Mouse (Mus musculus): ENCODE measurements at regions not wholly inside any gene's neighbourhood (a gene's known extent, or its start where the extent isn't known, plus 50 kb on each side); places are given as distances from the start of the nearest gene placed in this dataset.
"Not testable (repeated sequence)": the region's sequence is repeated elsewhere in the genome, so short reads cannot be mapped to it uniquely, and the experiment has no call there.

GRCm38 (mm10) chr8:15670722-15671121, 624.8 kb upstream of the BB014433 start:
- no peak overlapping the region for H3K27ac ChIP-seq
- ATAC-seq (ENCODE audit: low FRiP score) (no peak), DNase-seq (ENCODE audit: low spot score) (no peak)
- no peaks in the 10 kb centered on the region for H3K36me3 ChIP-seq (replicated peaks; ENCODE audit: control insufficient read depth, insufficient read depth)
- H3K27me3 ChIP-seq (ENCODE audit: control insufficient read depth, insufficient read depth, low read length) = no peaks in the 10 kb centered on the region
- no peaks in the 10 kb centered on the region for H3K4me1 ChIP-seq (replicated peaks; ENCODE audit: control insufficient read depth, insufficient read depth, low read length)
- 47% methylated on average over 10 of the region's 10 CpGs for WGBS
- no peak overlapping the region for H3K4me2 ChIP-seq (replicated peaks)
- H3K9ac ChIP-seq = no peak overlapping the region
- H3K9me3 ChIP-seq (ENCODE audit: control insufficient read depth, low read length) = no peaks in the 10 kb centered on the region
- H3K4me3 ChIP-seq (replicated peaks; ENCODE audit: low read length) = no peak overlapping the region

- 79% methylated on average over 5 of the region's 5 CpGs for WGBS
- Histone ChIP-seq H3K4me2 (replicated peaks) (no peak overlapping the region), H3K4me1 (replicated peaks; ENCODE audit: control insufficient read depth, insufficient read depth, low read length) (no peaks in the 10 kb centered on the region), H3K27ac (no peak overlapping the region), H3K4me3 (replicated peaks; ENCODE audit: low read length) (no peak overlapping the region), H3K27me3 (ENCODE audit: control insufficient read depth, insufficient read depth, low read length) (no peaks in the 10 kb centered on the region), H3K9me3 (ENCODE audit: control insufficient read depth, low read length) (no peaks in the 10 kb centered on the region), H3K36me3 (replicated peaks; ENCODE audit: control insufficient read depth, insufficient read depth) (no peaks in the 10 kb centered on the region), H3K9ac (no peak overlapping the region)
- DNase-seq (ENCODE audit: low spot score) (no peak), ATAC-seq (ENCODE audit: low FRiP score) (no peak)
Measured at GRCm38 (mm10) chr8:15670298-15670697, 624.4 kb upstream of the BB014433 start.

- no peaks in the 10 kb centered on the region for H3K4me1 ChIP-seq (replicated peaks; ENCODE audit: control insufficient read depth, insufficient read depth, low read length)
- H3K9me3 ChIP-seq (ENCODE audit: control insufficient read depth, low read length) = no peaks in the 10 kb centered on the region
- H3K27me3 ChIP-seq (ENCODE audit: control insufficient read depth, insufficient read depth, low read length) = no peaks in the 10 kb centered on the region
- H3K36me3 ChIP-seq (replicated peaks; ENCODE audit: control insufficient read depth, insufficient read depth) = no peaks in the 10 kb centered on the region
- 53% methylated on average over 3 of the region's 3 CpGs for WGBS
- DNase-seq (ENCODE audit: low spot score) (no peak), ATAC-seq (ENCODE audit: low FRiP score) (no peak)
- H3K27ac ChIP-seq = no peak overlapping the region
- no peak overlapping the region for H3K9ac ChIP-seq
- H3K4me3 ChIP-seq (replicated peaks; ENCODE audit: low read length) = no peak overlapping the region
- no peak overlapping the region for H3K4me2 ChIP-seq (replicated peaks)
Measured at GRCm38 (mm10) chr8:15669515-15669914, 623.6 kb upstream of the BB014433 start.

- Histone ChIP-seq H3K36me3 (replicated peaks; ENCODE audit: control insufficient read depth, insufficient read depth) (no peaks in the 10 kb centered on the region), H3K4me3 (replicated peaks; ENCODE audit: low read length) (no peak overlapping the region), H3K27me3 (ENCODE audit: control insufficient read depth, insufficient read depth, low read length) (no peaks in the 10 kb centered on the region), H3K27ac (no peak overlapping the region), H3K4me1 (replicated peaks; ENCODE audit: control insufficient read depth, insufficient read depth, low read length) (no peaks in the 10 kb centered on the region), H3K9me3 (ENCODE audit: control insufficient read depth, low read length) (no peaks in the 10 kb centered on the region), H3K9ac (no peak overlapping the region), H3K4me2 (replicated peaks) (no peak overlapping the region)
- 77% methylated on average over 1 of the region's 1 CpGs for WGBS
- ATAC-seq (ENCODE audit: low FRiP score) (no peak), DNase-seq (ENCODE audit: low spot score) (no peak)
Measured at GRCm38 (mm10) chr8:15660602-15661001, 614.7 kb upstream of the BB014433 start.

- peaks cover 10% of the 10 kb centered on the region; the same call in 1 of the 2 replicates for H3K9me3 ChIP-seq (ENCODE audit: control insufficient read depth, low read length)
- no peaks in the 10 kb centered on the region for H3K36me3 ChIP-seq (replicated peaks; ENCODE audit: control insufficient read depth, insufficient read depth)
- no peak overlapping the region for H3K27ac ChIP-seq
- no peak overlapping the region for H3K4me3 ChIP-seq (replicated peaks; ENCODE audit: low read length)
- H3K9ac ChIP-seq = no peak overlapping the region
- H3K4me2 ChIP-seq (replicated peaks) = no peak overlapping the region
- no peaks in the 10 kb centered on the region for H3K4me1 ChIP-seq (replicated peaks; ENCODE audit: control insufficient read depth, insufficient read depth, low read length)
- H3K27me3 ChIP-seq (ENCODE audit: control insufficient read depth, insufficient read depth, low read length) = no peaks in the 10 kb centered on the region
- whole genome bisulfite sequencing = 67% methylated on average over 4 of the region's 4 CpGs
- DNase-seq (ENCODE audit: low spot score) (no peak), ATAC-seq (ENCODE audit: low FRiP score) (no peak)
Measured at GRCm38 (mm10) chr8:15634769-15635366, 589.0 kb upstream of the BB014433 start.

- no peak overlapping the region for H3K9ac ChIP-seq
- 0 out of 2 replicates have a peak, but pooled peaks cover 5% of the 10 kb centered on the region for H3K9me3 ChIP-seq (ENCODE audit: control insufficient read depth, low read length)
- H3K36me3 ChIP-seq (replicated peaks; ENCODE audit: control insufficient read depth, insufficient read depth) = no peaks in the 10 kb centered on the region
- H3K27ac ChIP-seq = no peak overlapping the region
- H3K4me3 ChIP-seq (replicated peaks; ENCODE audit: low read length) = no peak overlapping the region
- H3K27me3 ChIP-seq (ENCODE audit: control insufficient read depth, insufficient read depth, low read length) = no peaks in the 10 kb centered on the region
- DNase-seq (ENCODE audit: low spot score) (no peak), ATAC-seq (ENCODE audit: low FRiP score) (no peak)
- no peaks in the 10 kb centered on the region for H3K4me1 ChIP-seq (replicated peaks; ENCODE audit: control insufficient read depth, insufficient read depth, low read length)
- 92% methylated on average over 2 of the region's 2 CpGs for WGBS
- H3K4me2 ChIP-seq (replicated peaks) = no peak overlapping the region
Measured at GRCm38 (mm10) chr8:15628584-15628983, 582.7 kb upstream of the BB014433 start.

GRCm38 (mm10) chr8:15623602-15624392, 577.9 kb upstream of the BB014433 start:
- not testable (repeated sequence) for H3K27me3 ChIP-seq (ENCODE audit: control insufficient read depth, insufficient read depth, low read length); H3K36me3 ChIP-seq (replicated peaks; ENCODE audit: control insufficient read depth, insufficient read depth); H3K4me3 ChIP-seq (replicated peaks; ENCODE audit: low read length); H3K4me2 ChIP-seq (replicated peaks); H3K4me1 ChIP-seq (replicated peaks; ENCODE audit: control insufficient read depth, insufficient read depth, low read length); DNase-seq (ENCODE audit: low spot score); ATAC-seq (ENCODE audit: low FRiP score); H3K27ac ChIP-seq; H3K9ac ChIP-seq; H3K9me3 ChIP-seq (ENCODE audit: control insufficient read depth, low read length)
- WGBS = 96% methylated on average over 28 of the region's 31 CpGs

- WGBS = 47% methylated on average over 8 of the region's 8 CpGs
- no peaks in the 10 kb centered on the region for H3K27me3 ChIP-seq (ENCODE audit: control insufficient read depth, insufficient read depth, low read length)
- DNase-seq (ENCODE audit: low spot score) (no peak), ATAC-seq (ENCODE audit: low FRiP score) (no peak)
- H3K4me1 ChIP-seq (replicated peaks; ENCODE audit: control insufficient read depth, insufficient read depth, low read length) = no peaks in the 10 kb centered on the region
- no peaks in the 10 kb centered on the region for H3K36me3 ChIP-seq (replicated peaks; ENCODE audit: control insufficient read depth, insufficient read depth)
- no peak overlapping the region for H3K4me3 ChIP-seq (replicated peaks; ENCODE audit: low read length)
- no peak overlapping the region for H3K4me2 ChIP-seq (replicated peaks)
- H3K9me3 ChIP-seq (ENCODE audit: control insufficient read depth, low read length) = no peaks in the 10 kb centered on the region
- H3K27ac ChIP-seq = no peak overlapping the region
- H3K9ac ChIP-seq = no peak overlapping the region
Measured at GRCm38 (mm10) chr8:15610217-15610616, 564.3 kb upstream of the BB014433 start.

- WGBS = 45% methylated on average over 7 of the region's 7 CpGs
- ATAC-seq (ENCODE audit: low FRiP score) (no peak), DNase-seq (ENCODE audit: low spot score) (no peak)
Measured at GRCm38 (mm10) chr8:15607598-15608215, 561.8 kb upstream of the BB014433 start.

More at GRCm38 (mm10) chr8:15607598-15608215, 561.8 kb upstream of the BB014433 start:
- H3K27ac ChIP-seq = no peak overlapping the region
- H3K9ac ChIP-seq = no peak overlapping the region
- no peaks in the 10 kb centered on the region for H3K4me1 ChIP-seq (replicated peaks; ENCODE audit: control insufficient read depth, insufficient read depth, low read length)
- no peaks in the 10 kb centered on the region for H3K36me3 ChIP-seq (replicated peaks; ENCODE audit: control insufficient read depth, insufficient read depth)
- H3K4me2 ChIP-seq (replicated peaks) = no peak overlapping the region
- H3K9me3 ChIP-seq (ENCODE audit: control insufficient read depth, low read length) = no peaks in the 10 kb centered on the region
- H3K27me3 ChIP-seq (ENCODE audit: control insufficient read depth, insufficient read depth, low read length) = no peaks in the 10 kb centered on the region
- no peak overlapping the region for H3K4me3 ChIP-seq (replicated peaks; ENCODE audit: low read length)

All from hindbrain, embryonic 14.5 days (tissue).